ENCODE assay signal across 14 mouse cellular contexts in genomic region chr9:7270071-7270470, GRCm38 (mm10). TPM values are rescaled to one million over a fixed set of nuclear protein-coding genes. Genes with fewer than 3 reads are reported as not detected.
DNase-seq lines count a peak whose midpoint lies in the region; TF ChIP-seq lines count a peak whose summit lies in the region.
"Had no signal": no experiment of that assay in that cellular context is flagged by ENCODE, and none has a peak within 500 bp of the region (broad histone marks: within the 10 kb centered on the region; RNA-seq: fewer than 3 reads in every experiment).

No protein-coding gene starts in this region.

- H3K27me3 ChIP-seq in myocyte (ENCODE audit: control insufficient read depth, insufficient read depth, insufficient read length): no peaks in the 10 kb centered on the region

- no peaks in the 10 kb centered on the region for H3K79me2 ChIP-seq in myocyte (ENCODE audit: control insufficient read depth, insufficient read depth)

- no peaks in the 10 kb centered on the region for H3K36me3 ChIP-seq in myocyte (ENCODE audit: control insufficient read depth, insufficient read depth)

- no peak for TF ChIP-seq POLR2A in myocyte (IDR thresholded peaks at IDR 0.05; ENCODE audit: insufficient read length, low read depth)

- peak; percentile 2 for DNase-seq in layer of hippocampus, adult 9-11 months
- no peak for DNase-seq in layer of hippocampus, postnatal 10 days (ENCODE audit: low spot score in 2 of 2)
- peak; percentile 35 for DNase-seq in heart, adult 8-10 months (ENCODE audit: low spot score)
- DNase-seq in heart, postnatal 4 days: peak; percentile 45
- DNase-seq in thymus, postnatal 36 days: no peak
- no peak for DNase-seq in kidney, adult 9 months
- DNase-seq in left cerebral cortex, adult 8-10 months (ENCODE audit: low spot score in 2 of 2): no peak
- DNase-seq: cerebellum, adult 9-11 months; gastrocnemius, postnatal 25 days had no signal

- no peak overlapping the region for H3K4me2 ChIP-seq in myocyte (ENCODE audit: low read depth)
- H3K4me2 ChIP-seq: liver, embryonic 11.5 days had no signal

- no peak overlapping the region for H3ac ChIP-seq in myocyte (ENCODE audit: control insufficient read depth, insufficient read length)

- no peak overlapping the region for H3K4me3 ChIP-seq in myocyte
- H3K4me3 ChIP-seq: layer of hippocampus, adult 2 months had no signal

TF ChIP-seq in myocyte, 11 proteins besides CTCF, POLR2A, EP300 and RAD21:
- TF ChIP-seq E2F4 (IDR thresholded peaks at IDR 0.05; ENCODE audit: insufficient read depth) (no peak), POLR2AphosphoS2 (IDR thresholded peaks at IDR 0.05; ENCODE audit: insufficient read length, low read depth) (no peak), MYOG (IDR thresholded peaks at IDR 0.05; ENCODE audit: control insufficient read depth in 1 of 3, insufficient read depth in 1 of 3, insufficient read length in 2 of 3, low read depth in 2 of 3) (peak in 1 of 3 experiments; percentile 34), MAX (IDR thresholded peaks at IDR 0.05; ENCODE audit: low read depth) (no peak), MYOD1 (IDR thresholded peaks at IDR 0.05; ENCODE audit: control insufficient read depth in 1 of 3, insufficient read length in 2 of 3, low read depth in 2 of 3) (peak; percentile 33 to 71 (median 47)), TCF3 (IDR thresholded peaks at IDR 0.05; ENCODE audit: insufficient read length, low read depth) (no peak), TCF12 (IDR thresholded peaks at IDR 0.05; ENCODE audit: insufficient read depth, poor library complexity, severe bottlenecking) (no peak), CEBPB (IDR thresholded peaks at IDR 0.05; ENCODE audit: insufficient read depth, poor library complexity, severe bottlenecking) (peak; percentile 87), USF1 (IDR thresholded peaks at IDR 0.05; ENCODE audit: low read depth) (no peak), SRF (IDR thresholded peaks at IDR 0.05; ENCODE audit: control insufficient read depth, insufficient read length, low read depth) (no peak), REST (IDR thresholded peaks at IDR 0.05; ENCODE audit: insufficient read depth, insufficient read length) (no peak)

RNA-seq across cellular contexts. Expression of gene Mmp13, which starts 2.2 kb away (rescaled TPM):
- not detected for total RNA-seq in layer of hippocampus, postnatal 10 days (2021)
- under 1 TPM; 0.09 to 0.47 (median 0.32) TPM for total RNA-seq in heart, adult 8-10 months (2022)
- total RNA-seq in heart, postnatal 4 days (2021): under 1 TPM in 1 of 2 experiments, not detected in 1; 0.10 TPM
- polyA plus RNA-seq in myocyte (2012; fragmentation: generic; extraction: Trizol): 0.05 TPM
- not detected for total RNA-seq in left cerebral cortex, adult 8-10 months (2022)
- total RNA-seq: gastrocnemius, postnatal 25 days; megakaryocyte-erythroid progenitor cell, adult 5-6 weeks had no signal
- polyA plus RNA-seq: embryonic facial prominence, embryonic 11.5 days; liver, embryonic 11.5 days had no signal

Comparison
In these comparisons a context has a peak if more than half of its experiments do, and no peak if none do; other contexts are left out.
1. DNase-seq: peak in layer of hippocampus, adult 9-11 months (single experiment), heart, adult 8-10 months (single experiment) and heart, postnatal 4 days (single experiment); none in layer of hippocampus, postnatal 10 days (0 of 2), thymus, postnatal 36 days (0 of 2), kidney, adult 9 months (single experiment) and left cerebral cortex, adult 8-10 months (0 of 2).